Mouse (Mus musculus) layer of hippocampus, postnatal 25 days (tissue): ENCODE data around the gene Olfr547. TPM values are rescaled to one million over a fixed set of nuclear protein-coding genes. Genes with fewer than 3 reads are reported as not detected.
A peak's percentile ranks its signal among the peaks of the same experiment; 100 is the strongest.
"Not testable (repeated sequence)": the region's sequence is repeated elsewhere in the genome, so short reads cannot be mapped to it uniquely, and the experiment has no call there.

Source experiments
- DNase-seq, 2 experiments: peaks; one replicate each; pipeline ENCODE4 v3.0.0; 2022; ENCODE audit warnings: mixed read lengths in 2 of 2, low spot score in 1 of 2; ENCODE audit errors: extremely low spot score in 1 of 2
- total RNA-seq, 2 experiments: library from RNA; stranded (reverse); gene quantifications; 2 replicates each; pipeline ENCODE4 v1.2.3; 2021

Gene Olfr547
- total RNA-seq: not detected

- DNase-seq: no peak
Measured at GRCm38 (mm10) chr7:102534449-102534848, at the start of gene Olfr547. Gene Olfr547, plus strand, starts transcription at chr7:102534749.

GRCm38 (mm10) chr7:102484766-102485165 is 49.8 kb upstream of the Olfr547 start:
- DNase-seq: not testable (repeated sequence)

- DNase-seq: no peak
Measured at GRCm38 (mm10) chr7:102486105-102486504, 48.4 kb upstream of the Olfr547 start.

GRCm38 (mm10) chr7:102488161-102488560 is 46.4 kb upstream of the Olfr547 start, which contains the start of gene Olfr544:
Gene Olfr544, minus strand, starts transcription at chr7:102488313.
- no peak for DNase-seq

GRCm38 (mm10) chr7:102494416-102494815 is 40.1 kb upstream of the Olfr547 start:
- not testable (repeated sequence) for DNase-seq

GRCm38 (mm10) chr7:102499473-102499872 is 35.1 kb upstream of the Olfr547 start, which contains the start of gene Olfr545:
Gene Olfr545, minus strand, starts transcription at chr7:102499573.
- DNase-seq: no peak

GRCm38 (mm10) chr7:102501986-102502385 is 32.6 kb upstream of the Olfr547 start:
- DNase-seq: no peak

GRCm38 (mm10) chr7:102506848-102507247 is 27.7 kb upstream of the Olfr547 start:
- peak; percentile 59 to 83 for DNase-seq

- no peak for DNase-seq
Measured at GRCm38 (mm10) chr7:102508066-102508465, 26.5 kb upstream of the Olfr547 start.

- DNase-seq: no peak
Measured at GRCm38 (mm10) chr7:102508666-102509065, 25.9 kb upstream of the Olfr547 start.

GRCm38 (mm10) chr7:102509726-102510125 is 24.8 kb upstream of the Olfr547 start:
- no peak for DNase-seq

GRCm38 (mm10) chr7:102511927-102512326 is 22.6 kb upstream of the Olfr547 start:
- no peak for DNase-seq

- peak; percentile 91 to 98 for DNase-seq
Measured at GRCm38 (mm10) chr7:102512814-102513435, 21.6 kb upstream of the Olfr547 start.

GRCm38 (mm10) chr7:102514144-102514543 is 20.4 kb upstream of the Olfr547 start:
- DNase-seq: no peak

- no peak for DNase-seq
Measured at GRCm38 (mm10) chr7:102516261-102517050, 18.1 kb upstream of the Olfr547 start.

GRCm38 (mm10) chr7:102517051-102517335 is 17.6 kb upstream of the Olfr547 start:
- DNase-seq: peak in 1 of 2 experiments; percentile 24

GRCm38 (mm10) chr7:102529052-102529451 is 5.5 kb upstream of the Olfr547 start:
- DNase-seq: no peak

- no peak for DNase-seq
Measured at GRCm38 (mm10) chr7:102540596-102540995, 6.0 kb downstream of the Olfr547 start, which contains the start of gene Olfr548-ps1. Gene Olfr548-ps1, plus strand, starts transcription at chr7:102540896.

GRCm38 (mm10) chr7:102541251-102541650 is 6.7 kb downstream of the Olfr547 start:
- no peak for DNase-seq

- DNase-seq: no peak
Measured at GRCm38 (mm10) chr7:102549570-102549969, 15.0 kb downstream of the Olfr547 start, which contains the start of gene Olfr549. Gene Olfr549, plus strand, starts transcription at chr7:102549870.

- no peak for DNase-seq
Measured at GRCm38 (mm10) chr7:102553279-102553678, 18.7 kb downstream of the Olfr547 start.
